Mouse (Mus musculus) heart, postnatal 10 days (tissue): ENCODE measurements around the gene Stab1. TPM values are rescaled to one million over a fixed set of nuclear protein-coding genes. Genes with fewer than 3 reads are reported as not detected.

Source experiments
- DNase-seq, 2 experiments: peaks; one replicate each; pipeline ENCODE4 v3.0.0; 2021
- intact Hi-C: fragments of 180-260 bp; cut with DNase I; formaldehyde crosslinking; loops from one replicate; pipeline ENCODE4 v1.15.1; 2025
- total RNA-seq, 2 experiments: library from RNA; stranded (reverse); gene quantifications; 2 replicates each; pipeline ENCODE4 v1.2.3; 2021

Stab1 gene
- total RNA-seq, 2 experiments from 2014 or later, result 77.3 to 78.9 TPM

GRCm38 (mm10) chr14:31110613-31111012, 57.8 kb downstream of the Stab1 start:
- intact Hi-C loops, result no loop called here

GRCm38 (mm10) chr14:31105156-31105555, 63.3 kb downstream of the Stab1 start:
- intact Hi-C loops, result no loop called here
- no peak for DNase-seq

More at GRCm38 (mm10) chr14:31110613-31111012, 57.8 kb downstream of the Stab1 start:
- no peak for DNase-seq

GRCm38 (mm10) chr14:31089918-31090317, 78.5 kb downstream of the Stab1 start:
- no peak for DNase-seq
- intact Hi-C loops, result no loop called here

Other genes with a start within 250 kb of the Stab1 start
- under 1 TPM; 0.64 to 0.89 TPM for gene Itih3, start 244.9 kb downstream of the Stab1 start, total RNA-seq
- gene Itih1, start 225.4 kb downstream of the Stab1 start, total RNA-seq, result not detected
- gene Nek4, start 217.3 kb downstream of the Stab1 start, total RNA-seq, result 1 to 10 TPM; 4.5 to 5.0 TPM
- 10 to 100 TPM; 26.6 to 32.1 TPM for gene Glt8d1, start 167.2 kb downstream of the Stab1 start, total RNA-seq
- gene Spcs1, start 167.0 kb downstream of the Stab1 start, total RNA-seq, result 100 to 1,000 TPM; 177 to 181 TPM
- gene Pbrm1, start 149.5 kb downstream of the Stab1 start, total RNA-seq, result 10 to 100 TPM; 78.8 to 82.5 TPM
- gene Gnl3, start 149.5 kb downstream of the Stab1 start, total RNA-seq, result 10 to 100 TPM; 28.2 to 31.4 TPM
- 10 to 100 TPM; 92.2 to 93.5 TPM for gene Smim4, start 39.7 kb downstream of the Stab1 start, total RNA-seq
- gene Nt5dc2, start 37.6 kb downstream of the Stab1 start, total RNA-seq, result 10 to 100 TPM; 53.1 to 57.7 TPM
- gene Tnnc1, start 39.7 kb upstream of the Stab1 start, total RNA-seq, result 1,000 to 10,000 TPM; 5,439 to 5,458 TPM
- gene Nisch, start 48.3 kb upstream of the Stab1 start, total RNA-seq, result 100 to 1,000 TPM; 234 to 236 TPM
- gene Sema3g, start 49.2 kb upstream of the Stab1 start, total RNA-seq, result 10 to 100 TPM; 15.1 to 16.9 TPM
- 1 to 10 TPM; 5.2 to 6.0 TPM for gene Phf7, start 82.7 kb upstream of the Stab1 start, total RNA-seq
- 10 to 100 TPM; 51.1 to 55.0 TPM for gene Bap1, start 82.8 kb upstream of the Stab1 start, total RNA-seq
- under 1 TPM; 0.17 to 0.22 TPM for gene Dnah1, start 155.3 kb upstream of the Stab1 start, total RNA-seq
- gene Capn7, start 168.0 kb upstream of the Stab1 start, total RNA-seq, result 10 to 100 TPM; 29.8 to 37.9 TPM